Mouse (Mus musculus) bone marrow macrophage, adult 2 months (primary cell): Measurements from ENCODE around the gene Dhfr.

Experiments
- CTCF ChIP-seq: IDR thresholded peaks from 2 replicates; pipeline ENCODE4 v1.5.1; 2012; ENCODE audit warnings: low read depth, mild to moderate bottlenecking, low read length, moderate library complexity
- POLR2A ChIP-seq: IDR thresholded peaks from 2 replicates; pipeline ENCODE4 v1.6.1; 2012; ENCODE audit warnings: mild to moderate bottlenecking, low read depth, low read length, borderline replicate concordance

DNA sequence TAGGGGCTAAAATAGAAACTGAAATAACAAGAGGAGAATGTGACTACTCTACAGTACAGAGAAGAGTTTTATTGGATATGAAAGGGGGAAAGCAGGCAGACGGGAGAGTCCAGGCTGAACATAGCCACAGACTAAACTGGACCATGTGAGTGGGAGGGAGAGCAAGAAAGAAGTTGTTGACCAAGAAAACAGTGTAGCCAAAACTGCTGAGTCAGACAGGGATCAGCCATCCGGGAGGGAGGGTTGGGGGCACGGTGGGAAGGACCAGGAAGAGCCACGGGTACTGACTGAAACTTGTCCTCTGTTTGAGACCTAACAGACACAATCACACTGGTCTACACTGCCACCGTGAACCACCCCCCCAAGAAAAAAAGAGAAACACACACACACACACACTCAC, 28.5 kb upstream of the Dhfr start:
- TF ChIP-seq POLR2A: no peak
- no peak for TF ChIP-seq CTCF
